Mouse (Mus musculus) embryo, embryonic 10.5 days (tissue): ENCODE measurements at regions not wholly inside any gene's neighbourhood (a gene's known extent, or its start where the extent isn't known, plus 50 kb on each side); places are given as distances from the start of the nearest gene placed in this dataset.
"Not testable (repeated sequence)": the region's sequence is repeated elsewhere in the genome, so short reads cannot be mapped to it uniquely, and the experiment has no call there.

ENCODE experiments used
- DNase-seq: peaks from one replicate; pipeline ENCODE4 v3.0.0-alpha.2; 2015; ENCODE audit warnings: low spot score

DNA sequence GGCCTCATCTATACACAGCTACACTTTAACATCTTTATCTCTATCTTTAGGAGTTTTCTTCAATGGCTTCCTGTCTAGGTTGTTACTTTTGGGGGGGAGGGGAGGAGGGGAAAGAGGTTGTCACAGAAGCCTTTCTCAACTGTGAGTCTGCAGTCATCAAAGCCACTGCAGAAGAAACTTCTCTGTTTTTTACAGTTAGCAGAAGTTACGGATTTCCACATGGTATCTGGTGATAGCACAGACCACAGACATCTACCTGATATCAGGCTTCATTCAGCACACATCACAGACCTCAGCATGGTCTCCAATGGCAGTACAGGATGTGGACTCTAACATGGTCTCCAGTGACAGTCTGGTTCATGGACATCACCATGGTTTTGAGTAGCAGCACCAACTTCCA is 234.8 kb upstream of the Adarb2 start:
- no peak for DNase-seq

DNA sequence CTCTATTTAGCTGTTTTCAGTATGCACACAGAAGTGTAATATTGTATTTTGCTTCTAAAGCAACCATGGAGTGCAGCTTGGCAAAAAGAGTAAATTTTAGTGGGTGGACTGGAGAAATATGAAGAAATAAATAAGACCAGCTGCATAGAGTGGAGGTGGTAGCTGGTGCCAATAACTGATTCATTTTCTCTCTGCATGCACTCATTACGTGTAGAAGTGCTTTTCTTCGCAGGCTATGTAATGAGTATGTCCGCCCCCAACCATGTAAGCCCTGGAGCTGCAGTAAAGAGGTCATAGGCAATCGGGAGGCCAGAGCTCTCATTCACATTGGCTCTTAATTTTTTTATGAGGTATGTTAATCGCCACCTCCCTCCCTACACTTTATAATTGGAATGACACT is 208.5 kb upstream of the Adarb2 start:
- DNase-seq: no peak

DNA sequence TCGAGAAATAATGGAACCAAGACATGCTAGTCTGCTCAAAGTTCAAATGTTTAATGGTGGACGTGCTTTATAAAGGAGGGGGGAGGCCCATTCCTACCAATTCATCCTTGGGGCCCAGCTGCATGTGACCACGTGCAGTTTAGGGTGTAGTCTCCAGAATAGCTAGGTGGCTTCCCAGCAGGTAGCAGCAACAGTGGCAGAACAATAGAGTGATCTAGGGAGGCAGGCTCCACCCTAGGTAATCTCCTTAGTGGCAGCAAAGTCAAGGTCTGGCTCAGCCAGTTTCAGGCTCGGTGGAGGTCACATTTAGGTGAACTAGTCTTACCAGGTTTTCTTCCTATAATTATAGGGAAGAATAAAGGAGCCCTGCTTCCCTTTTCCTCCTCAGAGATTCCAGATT is 172.6 kb upstream of the Adarb2 start:
- DNase-seq: not testable (repeated sequence)

DNA sequence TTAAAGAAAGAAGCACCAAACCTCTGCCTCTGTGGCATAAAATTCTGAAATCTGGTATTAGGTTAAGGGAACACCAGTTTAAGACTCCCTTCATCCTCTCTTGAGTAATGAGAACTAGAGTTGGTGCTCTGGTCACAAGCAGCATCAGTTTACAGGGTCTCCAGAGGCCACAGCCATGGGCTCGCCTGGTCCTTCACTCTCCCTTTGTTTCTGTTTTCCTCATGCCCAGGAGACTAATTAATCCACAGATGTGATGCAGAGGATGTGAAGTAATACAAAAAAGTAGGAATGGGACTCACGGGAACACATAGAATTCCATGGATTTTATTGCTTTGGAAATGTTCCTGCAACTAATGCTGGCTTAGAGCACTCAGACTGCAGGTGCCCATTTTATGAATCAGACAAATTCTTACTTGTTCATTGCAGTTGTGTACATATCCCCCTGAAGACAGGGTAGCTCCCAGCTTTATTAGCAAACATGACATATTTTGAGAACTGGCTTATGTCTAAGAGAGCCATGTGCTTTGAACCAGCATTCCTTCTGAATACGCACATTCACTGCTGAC is 151.7 kb upstream of the Adarb2 start:
- DNase-seq: no peak

DNA sequence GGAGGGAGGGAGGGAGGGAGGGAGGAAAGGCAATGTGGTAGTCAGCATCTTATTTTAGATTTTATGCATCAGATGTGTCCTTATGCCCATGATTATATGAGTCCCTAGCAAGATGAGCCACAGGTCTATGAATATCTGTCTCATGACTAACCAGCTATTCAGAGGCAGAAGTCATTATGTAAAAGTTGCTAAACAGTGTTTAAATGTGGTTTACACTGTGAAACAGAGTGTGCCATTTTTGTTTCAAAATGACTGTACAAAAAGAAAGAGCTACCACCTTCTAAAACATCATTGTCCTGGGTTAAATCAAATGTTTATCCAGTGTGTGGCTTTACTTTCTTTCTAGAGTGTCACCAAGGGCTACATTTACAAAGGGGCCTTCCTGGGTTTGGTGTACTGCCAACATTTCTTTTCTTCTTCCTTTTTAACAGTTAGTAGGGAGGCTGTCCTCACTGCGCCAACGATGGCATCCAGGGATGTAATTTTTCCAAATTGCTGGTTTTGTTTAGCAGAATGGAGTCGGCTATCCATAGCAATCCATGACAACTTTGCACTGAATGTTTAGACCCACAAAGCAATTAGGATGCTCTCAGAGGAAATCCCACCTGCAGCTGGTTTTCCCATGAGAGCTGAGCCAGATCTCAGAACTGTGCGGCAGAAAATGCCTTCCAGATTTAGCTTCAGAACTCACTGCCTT is 146.4 kb upstream of the Adarb2 start:
- DNase-seq: no peak

GRCm38 (mm10) chr13:8087154-8087553 is 115.5 kb upstream of the Adarb2 start:
- DNase-seq: no peak

GRCm38 (mm10) chr13:8089519-8089918 is 113.1 kb upstream of the Adarb2 start:
- DNase-seq: no peak

GRCm38 (mm10) chr13:8108701-8109100 is 94.0 kb upstream of the Adarb2 start:
- no peak for DNase-seq

DNA sequence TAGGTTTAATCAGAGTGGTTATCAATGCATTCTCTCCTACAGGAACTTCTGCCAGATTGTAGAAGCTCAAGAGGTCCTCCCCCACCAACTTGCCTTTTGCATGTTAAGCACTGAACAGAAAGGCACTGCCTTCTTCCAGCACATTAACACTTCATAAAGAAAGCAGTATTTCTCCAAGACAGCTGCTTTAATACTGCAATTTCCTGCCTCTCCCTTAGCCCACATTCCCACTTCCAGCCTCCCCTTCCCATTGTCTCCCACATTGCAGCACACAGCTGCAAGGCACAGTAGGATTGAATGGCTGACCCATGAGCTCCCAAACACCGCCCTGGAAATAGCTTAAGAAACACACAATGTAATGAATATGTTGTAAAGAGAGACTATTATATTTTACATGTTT is 89.7 kb upstream of the Adarb2 start:
- DNase-seq: peak; percentile 40

GRCm38 (mm10) chr13:8119013-8119412 is 83.7 kb upstream of the Adarb2 start:
- DNase-seq: no peak

GRCm38 (mm10) chr13:8119986-8120385 is 82.7 kb upstream of the Adarb2 start:
- DNase-seq: no peak

GRCm38 (mm10) chr13:8134764-8135163 is 67.9 kb upstream of the Adarb2 start:
- no peak for DNase-seq

- no peak for DNase-seq
These were observed 63.3 kb upstream of the Adarb2 start for GRCm38 (mm10) chr13:8139396-8139795.

GRCm38 (mm10) chr13:8152168-8152567 is 50.5 kb upstream of the Adarb2 start:
- no peak for DNase-seq
